Mouse (Mus musculus) bone marrow macrophage, adult 2 months (primary cell): ENCODE data around the gene Asb7.

Source experiments
- CTCF ChIP-seq: IDR thresholded peaks from 2 replicates; pipeline ENCODE4 v1.5.1; 2012; ENCODE audit warnings: low read depth, mild to moderate bottlenecking, low read length, moderate library complexity
- POLR2A ChIP-seq: IDR thresholded peaks from 2 replicates; pipeline ENCODE4 v1.6.1; 2012; ENCODE audit warnings: mild to moderate bottlenecking, low read depth, low read length, borderline replicate concordance

DNA sequence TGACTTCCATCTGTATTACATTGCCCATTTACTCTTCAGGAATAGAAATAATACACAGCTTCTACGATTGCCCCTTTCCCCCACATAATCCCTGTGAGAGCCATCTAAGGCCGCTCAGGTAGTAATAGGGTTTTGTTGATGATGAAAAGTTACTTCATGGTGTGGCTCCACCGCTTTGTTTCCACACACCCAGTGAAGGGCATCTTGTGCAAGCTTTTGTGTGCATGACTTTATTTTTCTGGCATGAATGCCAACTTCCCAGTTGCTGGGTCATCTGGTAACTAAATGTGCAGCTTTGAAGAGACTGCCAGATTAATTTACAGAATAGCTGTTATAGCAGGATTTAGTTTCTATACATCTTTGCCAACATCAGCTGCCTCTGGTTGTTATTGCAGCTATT is 15.2 kb upstream of the Asb7 start:
- TF ChIP-seq CTCF: no peak
- TF ChIP-seq POLR2A: no peak
